Mouse (Mus musculus) adrenal gland, adult 10 weeks (tissue): Measurements from ENCODE around the gene Gm5615. TPM values are rescaled to one million over a fixed set of nuclear protein-coding genes. Genes with fewer than 3 reads are reported as not detected.

Source experiments
- polyA plus RNA-seq: library from polyadenylated mRNA; stranded (reverse); fragments of 350-450 nt; fragmentation: Illumina TruSeq; extraction: RNeasy Lipid Tissue Mini Kit (QIAGEN cat#74804); gene quantifications from one replicate; pipeline ENCODE4 v1.2.3, GENCODE M21; 2014; ENCODE audit warnings: low read depth, low replicate concordance

Gene Gm5615
- not detected for polyA plus RNA-seq

DNA sequence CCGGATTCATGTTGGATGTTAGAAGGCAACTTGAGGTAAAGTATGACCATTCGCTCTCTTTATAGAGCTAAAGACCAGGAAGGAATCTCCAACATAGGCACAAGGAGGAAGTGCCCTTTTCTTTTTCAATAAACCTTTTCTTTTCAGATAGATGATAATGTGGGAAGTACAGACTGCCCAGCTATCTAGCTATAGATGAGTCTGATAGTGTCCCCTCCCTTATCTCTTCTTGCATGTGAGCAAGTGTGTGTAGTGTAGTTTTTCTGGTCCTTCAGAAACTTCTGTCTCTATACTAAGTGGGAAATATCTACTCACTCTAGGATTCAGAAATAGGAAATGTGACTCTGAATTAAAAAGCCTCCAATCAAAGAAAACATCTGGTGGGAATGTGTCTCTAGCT is at the start of gene Gm5615:
Gene Gm5615 (minus strand): TSS at position 101 of the 400 bp plus-strand sequence.

DNA sequence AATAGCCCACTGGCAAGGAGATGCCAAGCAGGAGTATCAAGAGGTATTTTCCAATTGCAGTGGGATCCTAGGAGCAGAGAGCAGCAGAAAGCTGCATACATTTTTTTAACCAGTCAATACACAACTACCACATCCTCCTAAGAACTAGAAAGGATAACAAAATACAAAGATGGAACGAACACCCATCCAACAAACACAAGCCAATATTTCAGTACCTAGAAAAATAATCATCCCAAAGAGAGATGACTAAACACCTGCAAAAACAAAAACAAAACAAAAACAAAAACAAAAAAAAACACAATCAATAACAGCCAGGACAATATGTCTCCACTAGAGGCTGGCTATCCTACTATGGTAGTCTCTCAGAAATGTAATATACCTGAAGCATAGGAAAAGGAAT is 40.8 kb upstream of the Gm5615 start, which contains the start of gene Gm17689:
Gene Gm17689 (minus strand): TSS at position 101 of the 400 bp plus-strand sequence.

Other genes with a start within 250 kb of the Gm5615 start
- gene Gm7257, start 110.1 kb downstream of the Gm5615 start, polyA plus RNA-seq, result not detected
- gene Gm9513, start 66.3 kb downstream of the Gm5615 start, polyA plus RNA-seq, result not detected
- not detected for gene Gm17689, start 40.7 kb upstream of the Gm5615 start, polyA plus RNA-seq
- not detected for gene A630095E13Rik, start 101.4 kb upstream of the Gm5615 start, polyA plus RNA-seq
- gene Acrv1, start 151.3 kb upstream of the Gm5615 start, polyA plus RNA-seq, result not detected
- 9.1 TPM for gene Chek1, start 185.1 kb upstream of the Gm5615 start, polyA plus RNA-seq
- 390 TPM for gene Stt3a, start 225.7 kb upstream of the Gm5615 start, polyA plus RNA-seq